Mouse (Mus musculus) midbrain, embryonic 10.5 days (tissue): ENCODE measurements at regions not wholly inside any gene's neighbourhood (a gene's known extent, or its start where the extent isn't known, plus 50 kb on each side); places are given as distances from the start of the nearest gene placed in this dataset.
A peak's percentile ranks its signal among the peaks of the same experiment; 100 is the strongest.

Source experiments
- DNase-seq: peaks from one replicate; pipeline ENCODE4 v3.0.0-alpha.2; 2017; ENCODE audit warnings: low spot score
- H3K27ac ChIP-seq: fragments of 300-500 bp; sonication (generic); replicated peaks from 2 replicates; pipeline ENCODE4 v1.5.1; 2016; ENCODE audit warnings: mild to moderate bottlenecking
- H3K27me3 ChIP-seq: fragments of 300-500 bp; sonication (generic); 2 replicates; pipeline ENCODE4 v1.6.1; 2016; ENCODE audit warnings: low read depth, mild to moderate bottlenecking; ENCODE audit not compliant: poor library complexity, severe bottlenecking
- H3K36me3 ChIP-seq: fragments of 300-500 bp; sonication (generic); 2 replicates; pipeline ENCODE4 v1.6.1; 2016; ENCODE audit warnings: mild to moderate bottlenecking, moderate library complexity
- H3K4me1 ChIP-seq: fragments of 300-500 bp; sonication (generic); 2 replicates; pipeline ENCODE4 v1.6.1; 2016
- H3K4me3 ChIP-seq: fragments of 300-500 bp; sonication (generic); 2 replicates; pipeline ENCODE4 v1.5.1; 2016; ENCODE audit warnings: mild to moderate bottlenecking, moderate library complexity
- H3K9me3 ChIP-seq: fragments of 300-500 bp; sonication (generic); replicated peaks from 2 replicates; pipeline ENCODE4 v1.6.1; 2016; ENCODE audit warnings: mild to moderate bottlenecking
- WGBS: fragments of 180-500 bp; shearing (Covaris S2); methylation state at CpG from one replicate; pipeline ENCODE4 v1.1.7; 2016; 5-methylcytosine and 5-hydroxymethylcytosine counted together

DNA sequence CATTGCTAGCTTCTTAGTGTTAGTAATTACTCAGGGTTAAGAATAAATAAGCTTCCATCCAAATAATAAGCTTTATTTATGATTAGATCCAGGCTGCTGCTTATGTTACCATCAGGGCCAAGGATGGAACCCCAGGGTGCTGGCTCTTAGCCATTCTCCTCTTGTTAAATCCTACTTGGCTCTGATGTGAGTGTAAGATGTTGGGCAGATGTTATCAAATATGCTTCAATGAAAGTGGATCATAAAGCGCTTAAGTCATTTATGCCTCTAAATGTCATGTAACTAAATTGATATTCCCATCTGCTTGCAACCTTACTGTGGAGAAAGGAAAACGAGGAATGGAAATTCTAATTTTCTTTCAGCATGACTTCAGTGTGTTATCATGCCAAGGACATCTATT is 426.4 kb upstream of the Lrrc4c start:
- H3K4me1 ChIP-seq = no peaks in the 10 kb centered on the region
- no peaks in the 10 kb centered on the region for H3K27me3 ChIP-seq
- no peak overlapping the region for H3K4me3 ChIP-seq
- H3K36me3 ChIP-seq = no peaks in the 10 kb centered on the region
- 91% methylated on average over 2 of the region's 2 CpGs for WGBS
- H3K9me3 ChIP-seq = no peaks in the 10 kb centered on the region
- no peak for DNase-seq
- no peak overlapping the region for H3K27ac ChIP-seq

- 79% methylated on average over 4 of the region's 4 CpGs for WGBS
Observed at GRCm38 (mm10) chr2:95905026-95905425, 412.9 kb upstream of the Lrrc4c start.

GRCm38 (mm10) chr2:95909758-95910157 is 408.2 kb upstream of the Lrrc4c start:
- no peak for DNase-seq

More at GRCm38 (mm10) chr2:95905026-95905425, 412.9 kb upstream of the Lrrc4c start:
- Histone ChIP-seq H3K27ac (no peak overlapping the region), H3K4me3 (no peak overlapping the region), H3K27me3 (no peaks in the 10 kb centered on the region), H3K9me3 (no peaks in the 10 kb centered on the region), H3K4me1 (peaks cover 4% of the 10 kb centered on the region; the same call in 1 of the 2 replicates), H3K36me3 (no peaks in the 10 kb centered on the region)
- DNase-seq = no peak

DNA sequence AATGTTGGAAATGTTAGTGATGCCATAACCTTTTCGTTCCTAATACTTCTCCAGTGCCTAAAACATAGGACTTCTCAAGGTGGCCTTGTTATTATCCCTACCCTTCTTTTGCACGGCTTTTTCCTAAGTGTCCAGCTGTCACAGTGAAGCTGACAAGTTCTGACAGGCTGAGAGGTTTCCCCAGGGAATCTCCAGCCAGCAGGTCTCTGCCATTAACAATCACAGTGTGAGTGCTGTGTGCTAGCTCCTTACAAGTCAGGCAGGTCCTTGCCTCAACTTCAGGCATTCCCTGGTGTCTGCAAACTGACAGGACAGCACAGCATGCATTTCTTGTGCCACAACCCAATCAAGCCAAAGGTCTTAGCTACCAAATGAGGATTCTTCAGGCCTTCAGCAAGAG is 407.8 kb upstream of the Lrrc4c start:
- no peaks in the 10 kb centered on the region for H3K27me3 ChIP-seq
- H3K9me3 ChIP-seq = no peaks in the 10 kb centered on the region
- 51% methylated on average over 2 of the region's 2 CpGs for WGBS
- H3K36me3 ChIP-seq = no peaks in the 10 kb centered on the region
- DNase-seq = peak; percentile 34
- no peak overlapping the region for H3K4me3 ChIP-seq
- H3K4me1 ChIP-seq = peaks cover 8% of the 10 kb centered on the region; the same call in 1 of the 2 replicates
- no peak overlapping the region for H3K27ac ChIP-seq

More at GRCm38 (mm10) chr2:95909758-95910157, 408.2 kb upstream of the Lrrc4c start:
- Histone ChIP-seq H3K27ac (no peak overlapping the region), H3K27me3 (no peaks in the 10 kb centered on the region), H3K9me3 (no peaks in the 10 kb centered on the region), H3K36me3 (no peaks in the 10 kb centered on the region), H3K4me3 (no peak overlapping the region), H3K4me1 (peaks cover 8% of the 10 kb centered on the region; the same call in 1 of the 2 replicates)
